Mouse (Mus musculus) lung, adult 2 months (tissue): ENCODE results near the gene Wdr61. TPM values are rescaled to one million over a fixed set of nuclear protein-coding genes. Genes with fewer than 3 reads are reported as not detected.

Source experiments
- DNase-seq: peaks from one replicate; pipeline ENCODE4 v3.0.0; 2022
- H3K4me1 ChIP-seq: fragments of 200-500 bp; 2 replicates; pipeline ENCODE4 v1.6.1; 2011; ENCODE audit warnings: low read length; ENCODE audit not compliant: control insufficient read depth, insufficient read depth
- H3K4me3 ChIP-seq: fragments of 200-500 bp; replicated peaks from 2 replicates; pipeline ENCODE3; 2011; ENCODE audit warnings: low read depth, mild to moderate bottlenecking, control low read depth, low read length; ENCODE audit errors: extremely low read depth
- CTCF ChIP-seq: fragments of 200-500 bp; IDR thresholded peaks from 2 replicates; pipeline ENCODE4 v1.5.1; 2011; ENCODE audit warnings: mild to moderate bottlenecking, low read length, control low read depth; ENCODE audit not compliant: insufficient read depth
- POLR2A ChIP-seq: fragments of 200-500 bp; IDR thresholded peaks from 2 replicates; pipeline ENCODE4 v1.6.1; 2011; ENCODE audit warnings: low read depth, mild to moderate bottlenecking, control low read depth, low read length, borderline replicate concordance; ENCODE audit errors: extremely low read depth
- WGBS: fragments of 180-500 bp; shearing (Covaris S2); methylation state at CpG from one replicate; pipeline ENCODE4 v1.1.7; 2018; 5-methylcytosine and 5-hydroxymethylcytosine counted together
- polyA plus RNA-seq: library from polyadenylated mRNA; depleted of rRNA; stranded (reverse); fragments of >200 nt; gene quantifications from 2 replicates; pipeline ENCODE4 v1.2.3, GENCODE M21; 2012; rRNA removed

Wdr61 gene
- polyA plus RNA-seq, 1 experiment, result 32.1 TPM

- 59% methylated on average over 14 of the region's 14 CpGs for WGBS
- Histone ChIP-seq H3K4me3 (no peak overlapping the region), H3K4me1 (no peaks in the 10 kb centered on the region; the same call in 1 of the 2 replicates)
- no peak for DNase-seq
- TF ChIP-seq POLR2A (no peak), CTCF (no peak)
These were observed 46.8 kb downstream of the Wdr61 start for GRCm38 (mm10) chr9:54687246-54688236.

- no peaks in the 10 kb centered on the region for H3K4me1 ChIP-seq
- 66% methylated on average over 7 of the region's 7 CpGs for WGBS
- H3K4me3 ChIP-seq, result no peak overlapping the region
- TF ChIP-seq CTCF, result no peak
- no peak for TF ChIP-seq POLR2A
- no peak for DNase-seq
These were observed 50.3 kb downstream of the Wdr61 start for GRCm38 (mm10) chr9:54683814-54684605.

GRCm38 (mm10) chr9:54682846-54683245 lies 51.5 kb downstream of the Wdr61 start:
- WGBS, result 43% methylated on average over 4 of the region's 4 CpGs
- TF ChIP-seq CTCF (no peak), POLR2A (no peak)
- no peak for DNase-seq
- Histone ChIP-seq H3K4me1 (no peaks in the 10 kb centered on the region), H3K4me3 (no peak overlapping the region)

- H3K4me3 ChIP-seq, result peak overlapping the region; percentile 50
- WGBS, result 1% methylated on average over 14 of the region's 14 CpGs
- TF ChIP-seq POLR2A (no peak), CTCF (peak; percentile 79)
- H3K4me1 ChIP-seq, result no peaks in the 10 kb centered on the region
- DNase-seq, result peak; percentile 71
These were observed 57.8 kb downstream of the Wdr61 start for GRCm38 (mm10) chr9:54676531-54676986.

- H3K4me1 ChIP-seq, result no peaks in the 10 kb centered on the region
- WGBS, result 74% methylated on average over 13 of the region's 13 CpGs
- DNase-seq, result no peak
- no peak overlapping the region for H3K4me3 ChIP-seq
- TF ChIP-seq CTCF, result no peak
- no peak for TF ChIP-seq POLR2A
These were observed 60.4 kb downstream of the Wdr61 start for GRCm38 (mm10) chr9:54673887-54674286.

- H3K4me1 ChIP-seq, result no peaks in the 10 kb centered on the region
- DNase-seq, result no peak
- WGBS, result 67% methylated on average over 3 of the region's 3 CpGs
- no peak for TF ChIP-seq POLR2A
- no peak for TF ChIP-seq CTCF
- no peak overlapping the region for H3K4me3 ChIP-seq
These were observed 62.4 kb downstream of the Wdr61 start for GRCm38 (mm10) chr9:54671962-54672361.

- H3K4me1 ChIP-seq, result no peaks in the 10 kb centered on the region
- H3K4me3 ChIP-seq, result no peak overlapping the region
- DNase-seq, result no peak
- TF ChIP-seq POLR2A (no peak), CTCF (no peak)
- 63% methylated on average over 4 of the region's 4 CpGs for WGBS
These were observed 65.9 kb downstream of the Wdr61 start for GRCm38 (mm10) chr9:54668455-54668854.

- DNase-seq, result no peak
- 92% methylated on average over 3 of the region's 3 CpGs for WGBS
- H3K4me3 ChIP-seq, result no peak overlapping the region
- TF ChIP-seq CTCF (no peak), POLR2A (no peak)
- no peaks in the 10 kb centered on the region for H3K4me1 ChIP-seq
These were observed 68.2 kb downstream of the Wdr61 start for GRCm38 (mm10) chr9:54666116-54666515.

Other genes with a start within 250 kb of the Wdr61 start
- gene Dmxl2, start 232.9 kb downstream of the Wdr61 start, polyA plus RNA-seq, result 3.8 and 6.6 TPM in 2 replicates
- gene Sh2d7, start 195.5 kb downstream of the Wdr61 start, polyA plus RNA-seq, result 0.14 and 0.15 TPM in 2 replicates
- 7.5 and 9.7 TPM in 2 replicates for gene Cib2, start 174.3 kb downstream of the Wdr61 start, polyA plus RNA-seq
- 20.1 and 37.0 TPM in 2 replicates for gene Idh3a, start 148.2 kb downstream of the Wdr61 start, polyA plus RNA-seq
- 0.91 and 31.6 TPM in 2 replicates for gene Acsbg1, start 72.6 kb downstream of the Wdr61 start, polyA plus RNA-seq
- 14.9 and 18.2 TPM in 2 replicates for gene Dnaja4, start 35.6 kb downstream of the Wdr61 start, polyA plus RNA-seq
- gene Crabp1, start 30.2 kb upstream of the Wdr61 start, polyA plus RNA-seq, result 3.8 and 6.5 TPM in 2 replicates
- 3.6 and 8.2 TPM in 2 replicates for gene Ireb2, start 129.3 kb upstream of the Wdr61 start, polyA plus RNA-seq
- 1.5 and 2.1 TPM in 2 replicates for gene Hykk, start 182.8 kb upstream of the Wdr61 start, polyA plus RNA-seq
- 29.5 and 52.0 TPM in 2 replicates for gene Psma4, start 216.3 kb upstream of the Wdr61 start, polyA plus RNA-seq
- not detected in 2 replicates for gene AY074887, start 216.5 kb upstream of the Wdr61 start, polyA plus RNA-seq
- gene Chrna5, start 246.4 kb upstream of the Wdr61 start, polyA plus RNA-seq, result not detected in 2 replicates